Comparison of ENCODE assay signal across 15 mouse cellular contexts in genomic region chr5:41625544-41625943, GRCm38 (mm10).
"Had no signal": no experiment of that assay in that cellular context is flagged by ENCODE, and none has a peak within 500 bp of the region (broad histone marks: within the 10 kb centered on the region; RNA-seq: fewer than 3 reads in every experiment).

No protein-coding gene starts in this region.

- H3K4me2 ChIP-seq: midbrain, embryonic 11.5 days; midbrain, embryonic 13.5 days; midbrain, embryonic 15.5 days; neural tube, embryonic 12.5 days had no signal

- H3K9ac ChIP-seq: liver, embryonic 14.5 days; midbrain, embryonic 13.5 days; midbrain, embryonic 15.5 days; neural tube, embryonic 12.5 days had no signal

- H3K9me3 ChIP-seq: megakaryocyte, embryonic 14.5 days; midbrain, embryonic 13.5 days; midbrain, embryonic 15.5 days; neural tube, embryonic 12.5 days had no signal

- H3K27me3 ChIP-seq: megakaryocyte, embryonic 14.5 days; midbrain, embryonic 13.5 days; midbrain, embryonic 15.5 days; neural tube, embryonic 12.5 days had no signal

- H3K27ac ChIP-seq: liver, embryonic 14.5 days; macrophage; midbrain, embryonic 13.5 days; midbrain, embryonic 15.5 days; neural tube, embryonic 12.5 days had no signal

- H3K4me3 ChIP-seq: megakaryocyte, embryonic 14.5 days; midbrain, embryonic 13.5 days; midbrain, embryonic 15.5 days; neural tube, embryonic 12.5 days had no signal

- ATAC-seq: midbrain, embryonic 13.5 days; midbrain, embryonic 15.5 days had no signal

- H3K4me1 ChIP-seq: megakaryocyte, embryonic 14.5 days; midbrain, embryonic 13.5 days; midbrain, embryonic 15.5 days; neural tube, embryonic 12.5 days had no signal

- H3K36me3 ChIP-seq: midbrain, embryonic 15.5 days; neural tube, embryonic 12.5 days had no signal

- DNase-seq: lung, adult 2 months; lung, postnatal 10 days; right cerebral cortex, postnatal 14 days; right cerebral cortex, postnatal 4 days; spleen, adult 18-20 months; thymus, adult 18-20 months; thymus, postnatal 14 days; thymus, postnatal 36 days had no signal
